Mouse (Mus musculus) intestine, embryonic 16.5 days (tissue): ENCODE measurements around the gene Mapt. TPM values are rescaled to one million over a fixed set of nuclear protein-coding genes. Genes with fewer than 3 reads are reported as not detected.

Experiments used
- ATAC-seq: fragments of 200-750 bp; cut with Nextera tagmentation; 2 replicates; pipeline ENCODE4 v1.8.0; 2017; ENCODE audit warnings: moderate TSS enrichment, moderate library complexity
- H3K27ac ChIP-seq: fragments of 300-500 bp; sonication (generic); 2 replicates; pipeline ENCODE4 v1.5.1; 2014; ENCODE audit warnings: mild to moderate bottlenecking, low read length
- H3K27me3 ChIP-seq: fragments of 300-500 bp; sonication (generic); replicated peaks from 2 replicates; pipeline ENCODE4 v1.6.1; 2014; ENCODE audit warnings: low read length, control low read depth, mixed read lengths; ENCODE audit not compliant: control insufficient read depth, insufficient read depth
- H3K36me3 ChIP-seq: fragments of 300-500 bp; sonication (generic); 2 replicates; pipeline ENCODE4 v1.6.1; 2014; ENCODE audit warnings: low read length, control low read depth; ENCODE audit not compliant: control insufficient read depth, insufficient read depth
- H3K4me1 ChIP-seq: fragments of 300-500 bp; sonication (generic); 2 replicates; pipeline ENCODE4 v1.6.1; 2014; ENCODE audit warnings: low read length, control low read depth, mixed read lengths; ENCODE audit not compliant: control insufficient read depth, insufficient read depth
- H3K4me2 ChIP-seq: fragments of 300-500 bp; sonication (generic); 2 replicates; pipeline ENCODE4 v1.6.1; 2014; ENCODE audit warnings: low read depth, low read length, control low read depth
- H3K4me3 ChIP-seq: fragments of 300-500 bp; sonication (generic); 2 replicates; pipeline ENCODE4 v1.5.1; 2014; ENCODE audit warnings: mild to moderate bottlenecking, low read length
- H3K9ac ChIP-seq: fragments of 300-500 bp; sonication (generic); 2 replicates; pipeline ENCODE4 v1.6.1; 2014; ENCODE audit warnings: low read depth, low read length
- H3K9me3 ChIP-seq: fragments of 300-500 bp; sonication (generic); 2 replicates; pipeline ENCODE4 v1.6.1; 2016; ENCODE audit warnings: low read length, control low read depth; ENCODE audit not compliant: control insufficient read depth
- WGBS: fragments of 180-500 bp; shearing (Covaris S2); extraction: QIAGEN DNeasy Blood & Tissue Kit; methylation state at CpG from one replicate; pipeline ENCODE4 v1.1.7; 2014; 5-methylcytosine and 5-hydroxymethylcytosine counted together
- polyA plus RNA-seq: library from polyadenylated mRNA; unstranded; fragments of >200 nt; fragmentation: Nextera tagmentation; extraction: Ambion mirVana; gene quantifications from 2 replicates; pipeline ENCODE4 v1.2.1, GENCODE M21; 2015

Mapt gene
- polyA plus RNA-seq, 1 experiment from 2014 or later, result 15.8 TPM

DNA sequence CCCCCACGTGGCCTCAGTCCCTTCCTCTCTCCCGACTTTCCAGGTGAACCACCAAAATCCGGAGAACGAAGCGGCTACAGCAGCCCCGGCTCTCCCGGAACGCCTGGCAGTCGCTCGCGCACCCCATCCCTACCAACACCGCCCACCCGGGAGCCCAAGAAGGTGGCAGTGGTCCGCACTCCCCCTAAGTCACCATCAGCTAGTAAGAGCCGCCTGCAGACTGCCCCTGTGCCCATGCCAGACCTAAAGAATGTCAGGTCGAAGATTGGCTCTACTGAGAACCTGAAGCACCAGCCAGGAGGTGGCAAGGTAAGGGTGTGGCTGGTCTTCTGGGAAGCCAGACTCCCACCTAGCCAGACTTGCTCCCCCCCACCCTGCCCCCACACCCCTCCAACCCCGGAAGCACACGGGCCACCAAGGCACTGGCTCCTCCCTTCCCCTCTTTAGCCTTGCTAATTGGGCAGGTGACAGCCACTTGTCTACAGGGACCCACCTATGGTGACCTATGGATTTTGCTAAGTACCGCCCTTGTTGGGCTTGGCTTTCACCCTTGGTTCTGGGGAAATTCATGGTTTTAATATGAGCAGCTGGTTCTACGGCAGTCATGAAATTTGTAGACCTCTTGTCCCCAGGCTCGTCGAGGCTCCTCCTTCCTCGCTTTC lies 79.2 kb downstream of the Mapt start:
- no peaks in the 10 kb centered on the region for H3K9me3 ChIP-seq
- ATAC-seq, result peak; percentile 93
- peak overlapping the region; percentile 64 for H3K4me2 ChIP-seq
- H3K27me3 ChIP-seq, result 0 out of 2 replicates have a peak, but pooled peaks cover 2% of the 10 kb centered on the region
- H3K36me3 ChIP-seq, result no peaks in the 10 kb centered on the region
- 12% methylated on average over 23 of the region's 23 CpGs for WGBS
- peak overlapping the region; percentile 60 for H3K9ac ChIP-seq
- peak overlapping the region; percentile 42 for H3K4me3 ChIP-seq
- H3K27ac ChIP-seq, result no peak overlapping the region
- 0 out of 2 replicates have a peak, but pooled peaks cover 2% of the 10 kb centered on the region for H3K4me1 ChIP-seq

DNA sequence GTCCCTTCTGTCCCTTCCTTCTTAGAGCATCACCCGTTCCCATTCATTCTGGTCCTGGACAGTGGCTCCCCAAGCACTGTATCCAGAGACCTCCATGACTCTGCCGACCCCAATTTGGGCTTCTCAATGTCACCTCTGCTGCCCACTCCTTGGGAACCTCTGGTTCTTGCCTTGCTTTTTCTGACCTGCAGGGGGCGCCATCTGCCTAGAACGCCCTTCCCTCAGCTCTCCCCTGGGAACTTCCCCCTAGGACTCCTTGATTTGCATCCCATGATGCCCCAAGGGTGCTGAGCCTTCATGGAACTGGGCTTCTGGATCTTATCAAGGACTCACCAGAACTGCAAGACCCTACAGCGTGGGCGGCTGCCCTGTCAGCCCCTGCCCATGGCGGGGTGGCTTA lies 80.5 kb downstream of the Mapt start:
- 70% methylated on average over 7 of the region's 7 CpGs for WGBS
- no peaks in the 10 kb centered on the region for H3K9me3 ChIP-seq
- H3K9ac ChIP-seq, result no peak overlapping the region
- no peak overlapping the region for H3K27ac ChIP-seq
- H3K36me3 ChIP-seq, result no peaks in the 10 kb centered on the region
- no peak overlapping the region for H3K4me2 ChIP-seq
- no peak for ATAC-seq
- H3K4me3 ChIP-seq, result no peak overlapping the region
- H3K27me3 ChIP-seq, result 0 out of 2 replicates have a peak, but pooled peaks cover 2% of the 10 kb centered on the region
- H3K4me1 ChIP-seq, result peaks cover 5% of the 10 kb centered on the region; the same call in 1 of the 2 replicates

DNA sequence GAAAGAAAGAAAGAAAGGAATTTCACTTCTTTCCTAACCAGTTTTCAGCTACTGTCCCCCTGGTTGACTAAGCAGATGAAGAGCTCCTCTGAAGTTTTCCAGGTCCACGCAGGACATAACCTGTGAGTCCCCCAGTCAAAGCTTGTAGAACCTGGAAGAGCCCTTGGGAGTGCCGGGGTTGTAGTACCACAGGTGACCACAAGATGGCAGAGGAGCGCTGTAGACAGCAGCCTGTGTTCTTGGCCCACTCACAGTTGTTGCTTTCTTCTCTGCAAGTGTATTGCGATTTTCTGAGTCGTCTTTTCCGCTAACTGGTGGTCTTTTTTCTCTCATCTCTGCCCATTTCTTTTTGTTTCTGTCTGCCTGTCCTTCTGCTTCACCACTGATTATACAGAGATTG lies 84.5 kb downstream of the Mapt start:
- no peak for ATAC-seq
- WGBS, result 2% methylated on average over 6 of the region's 6 CpGs
- no peaks in the 10 kb centered on the region for H3K36me3 ChIP-seq

DNA sequence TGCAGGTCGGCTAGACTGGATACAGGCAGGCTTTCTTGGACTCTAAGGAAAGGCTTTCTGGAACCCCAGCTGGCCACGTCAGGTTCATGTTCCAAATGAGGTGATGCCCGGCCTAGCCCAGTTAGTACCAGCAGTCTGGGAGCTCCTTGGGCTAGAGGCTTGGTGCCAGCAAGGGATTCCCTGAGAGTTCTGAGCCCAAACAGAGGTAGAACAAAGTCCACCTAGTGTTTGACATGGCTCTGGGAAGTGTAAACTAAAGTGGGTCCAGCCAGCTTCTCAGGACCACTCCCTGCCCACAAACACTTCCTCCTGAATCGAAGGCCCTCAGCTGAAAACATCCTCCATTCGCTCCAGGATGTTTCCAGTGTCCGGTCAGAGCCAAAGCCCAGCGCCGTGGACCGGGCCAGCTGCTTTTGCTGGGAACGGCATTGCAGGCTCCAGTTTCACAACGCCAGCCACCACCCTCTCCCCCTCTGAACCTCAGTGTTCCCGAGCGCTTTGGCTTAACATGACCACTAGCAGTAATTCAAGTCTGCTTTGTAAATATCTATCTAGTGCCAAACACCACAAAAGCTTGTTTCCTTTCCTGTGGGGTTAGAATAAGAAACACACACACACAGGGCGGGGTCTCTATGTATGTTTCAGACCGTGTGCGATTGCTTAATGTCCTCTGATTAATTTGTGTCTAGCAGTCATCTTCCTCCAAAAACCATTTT lies 85.7 kb downstream of the Mapt start:
- no peak for ATAC-seq
- Histone ChIP-seq H3K4me1 (peaks cover 20% of the 10 kb centered on the region), H3K4me2 (peak overlapping the region; percentile 10; the same call in 1 of the 2 replicates), H3K4me3 (no peak overlapping the region), H3K9ac (no peak overlapping the region), H3K36me3 (no peaks in the 10 kb centered on the region), H3K27ac (peak overlapping the region; percentile 34; the same call in 1 of the 2 replicates), H3K27me3 (no peaks in the 10 kb centered on the region), H3K9me3 (no peaks in the 10 kb centered on the region)
- 54% methylated on average over 16 of the region's 16 CpGs for WGBS

More for the DNA sequence above, 84.5 kb downstream of the Mapt start:
- H3K9ac ChIP-seq, result no peak overlapping the region
- no peak overlapping the region for H3K27ac ChIP-seq
- peaks cover 19% of the 10 kb centered on the region for H3K4me1 ChIP-seq
- H3K4me3 ChIP-seq, result no peak overlapping the region
- no peaks in the 10 kb centered on the region for H3K27me3 ChIP-seq
- H3K4me2 ChIP-seq, result no peak overlapping the region
- H3K9me3 ChIP-seq, result no peaks in the 10 kb centered on the region

DNA sequence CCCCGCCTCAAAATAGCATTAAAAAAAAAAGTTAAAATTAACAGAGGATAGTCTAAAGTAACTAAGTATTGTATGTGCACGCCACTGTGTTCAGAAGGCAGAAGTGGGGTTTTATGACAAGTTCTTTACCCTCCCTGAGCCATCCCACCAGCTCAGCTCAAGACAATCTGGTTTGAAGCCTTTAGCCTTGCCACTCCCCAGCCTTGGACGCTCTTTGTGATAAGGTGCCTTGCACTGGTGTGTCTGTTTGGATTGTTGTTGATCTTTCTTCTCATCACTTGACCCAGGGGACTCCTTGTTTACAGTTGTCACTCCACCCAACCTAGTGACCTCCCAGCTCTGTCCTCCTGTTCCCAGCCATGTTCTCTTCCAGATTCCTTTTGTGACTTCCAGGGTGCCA lies 86.4 kb downstream of the Mapt start:
- Histone ChIP-seq H3K9me3 (no peaks in the 10 kb centered on the region), H3K36me3 (no peaks in the 10 kb centered on the region), H3K27me3 (no peaks in the 10 kb centered on the region), H3K9ac (no peak overlapping the region), H3K4me1 (peaks cover 20% of the 10 kb centered on the region), H3K27ac (no peak overlapping the region), H3K4me2 (no peak overlapping the region), H3K4me3 (no peak overlapping the region)
- WGBS, result 66% methylated on average over 3 of the region's 3 CpGs
- no peak for ATAC-seq

DNA sequence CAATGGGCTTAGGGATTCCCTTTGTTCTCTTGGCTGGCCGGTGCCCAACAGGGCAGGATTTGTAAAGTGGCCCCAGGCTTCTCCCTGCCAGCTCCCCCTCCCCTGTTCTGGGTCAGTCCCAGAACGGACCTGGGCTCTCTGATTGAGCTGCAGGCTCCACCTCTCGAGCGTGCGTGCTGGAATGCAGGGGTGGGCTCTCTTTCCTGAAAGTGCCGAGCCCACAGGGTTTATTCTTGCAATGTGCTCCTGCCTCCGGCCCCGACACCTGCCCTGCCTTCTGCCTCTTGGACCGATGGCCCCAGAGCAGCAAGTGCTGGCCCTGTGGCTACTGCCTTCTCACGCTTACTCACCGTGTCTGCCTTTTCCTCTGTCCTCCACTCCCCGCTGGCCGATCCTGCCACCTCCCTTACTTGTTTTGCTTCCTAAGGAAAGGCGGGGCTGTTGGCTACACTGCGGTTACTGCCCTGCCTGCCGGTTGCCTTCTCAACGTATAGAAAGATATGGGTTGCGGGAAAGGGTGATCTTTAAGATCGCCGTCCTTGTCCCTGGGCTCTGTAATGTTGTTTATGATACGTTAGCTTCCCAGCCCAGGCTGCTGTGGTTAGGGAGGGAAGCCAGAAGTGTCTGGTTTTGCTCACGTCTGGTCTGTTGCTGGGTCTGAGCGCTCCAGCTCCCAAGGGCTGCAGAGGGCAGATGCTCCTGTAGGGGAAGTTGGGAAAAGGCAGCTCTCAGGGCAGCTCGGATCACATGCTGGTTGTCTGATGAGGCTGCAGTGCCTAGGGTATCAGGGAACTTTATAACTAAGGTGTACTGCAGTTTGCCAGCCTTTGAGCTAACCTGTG lies 88.0 kb downstream of the Mapt start:
- H3K9me3 ChIP-seq, result no peaks in the 10 kb centered on the region
- no peaks in the 10 kb centered on the region for H3K36me3 ChIP-seq
- peak; percentile 65 for ATAC-seq
- 2% methylated on average over 24 of the region's 24 CpGs for WGBS
- H3K4me1 ChIP-seq, result peaks cover 20% of the 10 kb centered on the region
- H3K4me3 ChIP-seq, result peak overlapping the region; percentile 51
- H3K4me2 ChIP-seq, result peak overlapping the region; percentile 86
- peak overlapping the region; percentile 65 for H3K9ac ChIP-seq
- H3K27me3 ChIP-seq, result no peaks in the 10 kb centered on the region
- peak overlapping the region; percentile 57 for H3K27ac ChIP-seq

DNA sequence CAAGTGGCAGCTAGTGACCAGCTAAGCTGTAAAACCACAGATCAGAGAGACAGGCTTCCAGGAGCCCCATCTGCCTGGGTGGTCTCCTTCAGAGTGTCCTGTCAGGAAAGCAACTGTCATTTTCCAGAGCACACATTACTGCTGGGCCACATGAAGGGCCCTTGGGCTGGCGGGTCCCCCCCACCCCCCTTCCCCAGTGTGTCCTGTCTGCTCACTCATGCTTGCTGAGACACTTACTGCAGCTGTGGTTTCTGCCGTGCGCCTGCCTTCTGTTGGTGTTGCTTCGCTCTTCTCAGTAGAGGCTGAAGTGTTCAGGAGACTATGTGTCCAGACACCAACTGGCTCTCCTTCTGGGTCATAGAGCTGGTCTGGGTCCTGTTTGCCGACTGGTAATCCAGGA lies 89.3 kb downstream of the Mapt start:
- H3K36me3 ChIP-seq, result no peaks in the 10 kb centered on the region
- no peak overlapping the region for H3K4me3 ChIP-seq
- H3K4me2 ChIP-seq, result no peak overlapping the region
- H3K9me3 ChIP-seq, result no peaks in the 10 kb centered on the region
- H3K27ac ChIP-seq, result no peak overlapping the region
- H3K9ac ChIP-seq, result no peak overlapping the region
- peaks cover 20% of the 10 kb centered on the region for H3K4me1 ChIP-seq
- ATAC-seq, result no peak
- no peaks in the 10 kb centered on the region for H3K27me3 ChIP-seq
- WGBS, result 51% methylated on average over 5 of the region's 5 CpGs

DNA sequence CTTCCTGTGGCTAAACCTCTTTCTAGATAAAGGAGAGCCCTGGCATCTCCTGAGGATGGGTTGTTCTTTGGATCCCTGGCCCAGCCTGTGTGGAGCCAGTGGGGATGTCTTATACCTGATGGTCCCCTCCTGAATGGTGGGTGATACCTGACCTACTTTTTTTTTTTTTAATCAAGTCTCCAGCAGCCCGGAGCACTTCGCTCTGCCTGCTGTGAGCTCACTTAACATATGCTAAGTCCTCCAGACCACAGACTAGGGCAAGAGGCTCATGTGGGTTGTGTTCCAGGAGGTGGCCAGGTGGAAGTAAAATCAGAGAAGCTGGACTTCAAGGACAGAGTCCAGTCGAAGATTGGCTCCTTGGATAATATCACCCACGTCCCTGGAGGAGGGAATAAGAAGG lies 91.0 kb downstream of the Mapt start:
- no peak for ATAC-seq
- H3K36me3 ChIP-seq, result no peaks in the 10 kb centered on the region

DNA sequence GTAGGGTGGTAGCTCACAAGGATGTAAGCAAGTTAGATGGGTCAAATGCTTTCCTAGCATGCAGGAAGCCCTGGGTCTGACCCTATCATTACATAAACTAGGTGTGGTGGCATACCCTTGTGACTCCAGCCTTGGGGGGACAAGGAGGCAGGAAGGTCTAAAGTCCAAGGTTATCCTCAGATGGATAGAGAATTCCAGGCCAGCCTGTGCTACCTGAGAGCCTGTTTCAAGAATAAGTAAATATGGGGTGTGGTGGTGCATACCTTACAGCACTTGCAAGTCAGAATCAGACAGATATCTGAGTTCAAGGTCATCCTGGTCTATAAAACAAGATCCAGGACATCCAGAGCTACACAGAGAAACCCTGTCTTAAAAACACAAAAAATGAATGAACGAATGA lies 96.3 kb downstream of the Mapt start:
- H3K4me2 ChIP-seq, result no peak overlapping the region
- H3K27ac ChIP-seq, result no peak overlapping the region
- H3K36me3 ChIP-seq, result no peaks in the 10 kb centered on the region; the same call in 1 of the 2 replicates
- no peak for ATAC-seq
- no peak overlapping the region for H3K9ac ChIP-seq
- H3K27me3 ChIP-seq, result no peaks in the 10 kb centered on the region
- 97% methylated on average over 1 of the region's 1 CpGs for WGBS
- H3K4me1 ChIP-seq, result no peaks in the 10 kb centered on the region
- no peak overlapping the region for H3K4me3 ChIP-seq
- H3K9me3 ChIP-seq, result no peaks in the 10 kb centered on the region

More for the DNA sequence above, 91.0 kb downstream of the Mapt start:
- Histone ChIP-seq H3K4me1 (peaks cover 14% of the 10 kb centered on the region), H3K27ac (no peak overlapping the region), H3K4me2 (no peak overlapping the region), H3K4me3 (no peak overlapping the region), H3K27me3 (no peaks in the 10 kb centered on the region), H3K9ac (no peak overlapping the region), H3K9me3 (no peaks in the 10 kb centered on the region)
- 40% methylated on average over 4 of the region's 4 CpGs for WGBS
